Mouse (Mus musculus) cerebellum, adult 2 months (tissue): ENCODE results near the gene Fan1.

Source experiments
- CTCF ChIP-seq: fragments of 200-500 bp; IDR thresholded peaks from 2 replicates; pipeline ENCODE4 v1.5.1; 2011; ENCODE audit warnings: low read depth, mild to moderate bottlenecking, control low read depth, low read length, moderate library complexity, borderline replicate concordance; ENCODE audit not compliant: insufficient read depth
- POLR2A ChIP-seq: fragments of 200-500 bp; IDR thresholded peaks from 2 replicates; pipeline ENCODE4 v1.6.1; 2011; ENCODE audit warnings: low read length, control low read depth, borderline replicate concordance; ENCODE audit not compliant: insufficient read depth

DNA sequence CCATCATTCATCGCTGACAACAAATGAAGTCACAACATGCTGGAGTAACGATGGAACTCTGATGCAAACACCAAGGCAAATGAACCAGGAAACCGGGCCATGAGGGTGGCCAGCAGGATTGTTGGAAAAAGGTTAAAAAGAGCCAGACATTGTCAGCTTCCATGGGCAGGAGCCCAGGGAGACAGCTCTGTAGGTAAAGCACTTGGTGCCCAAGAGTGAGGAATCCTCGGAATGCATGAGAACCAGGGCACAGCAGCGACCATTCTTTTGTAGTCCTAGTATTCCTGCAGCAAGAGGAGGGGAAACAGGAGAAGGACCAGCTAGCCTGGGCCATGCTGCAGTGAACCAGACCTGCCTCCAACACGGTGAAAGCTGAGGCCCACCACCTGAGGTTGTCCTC is 15.2 kb downstream of the Fan1 start:
- TF ChIP-seq CTCF = no peak
- TF ChIP-seq POLR2A = no peak
